Mouse (Mus musculus) embryonic fibroblast, embryonic 13.5 days (primary cell): ENCODE measurements around the gene Rab3gap2. TPM values are rescaled to one million over a fixed set of nuclear protein-coding genes. Genes with fewer than 3 reads are reported as not detected.

ENCODE experiments used
- H3K27ac ChIP-seq: 2 replicates; pipeline ENCODE4 v1.5.1; 2012; ENCODE audit warnings: low read length, control low read depth, inconsistent platforms; ENCODE audit not compliant: insufficient read depth
- H3K4me1 ChIP-seq: 2 replicates; pipeline ENCODE4 v1.6.1; 2011; ENCODE audit warnings: low read length; ENCODE audit not compliant: control insufficient read depth, insufficient read depth
- H3K4me3 ChIP-seq: 2 replicates; pipeline ENCODE4 v1.5.1; 2011; ENCODE audit warnings: mild to moderate bottlenecking, control low read depth, low read length; ENCODE audit not compliant: insufficient read depth
- CTCF ChIP-seq: IDR thresholded peaks from 2 replicates; pipeline ENCODE4 v1.5.1; 2011; ENCODE audit warnings: mild to moderate bottlenecking, control low read depth, low read length, moderate library complexity, borderline replicate concordance; ENCODE audit not compliant: insufficient read depth
- POLR2A ChIP-seq: IDR thresholded peaks from 2 replicates; pipeline ENCODE4 v1.6.1; 2011; ENCODE audit warnings: low read depth, mild to moderate bottlenecking, control low read depth, low read length, moderate library complexity
- polyA plus RNA-seq: library from polyadenylated mRNA; stranded (reverse); fragments of >200 nt; gene quantifications from 2 replicates; pipeline ENCODE4 v1.2.4, GENCODE M21; 2011; ENCODE audit warnings: low read depth; ENCODE audit not compliant: missing spikeins, insufficient read length

The Rab3gap2 gene
- polyA plus RNA-seq, 1 experiment = 42.4 TPM

- H3K27ac ChIP-seq = no peak overlapping the region
- H3K4me1 ChIP-seq = 0 out of 2 replicates have a peak, but pooled peaks cover 2% of the 10 kb centered on the region
- H3K4me3 ChIP-seq = no peak overlapping the region
- TF ChIP-seq CTCF (no peak), POLR2A (no peak)
Measured at GRCm38 (mm10) chr1:185280616-185281015, 76.7 kb downstream of the Rab3gap2 start.

- H3K4me1 ChIP-seq = 0 out of 2 replicates have a peak, but pooled peaks cover 2% of the 10 kb centered on the region
- TF ChIP-seq POLR2A (no peak), CTCF (no peak)
- H3K27ac ChIP-seq = no peak overlapping the region
- no peak overlapping the region for H3K4me3 ChIP-seq
Measured at GRCm38 (mm10) chr1:185282846-185283245, 78.9 kb downstream of the Rab3gap2 start.

GRCm38 (mm10) chr1:185283247-185283646, 79.3 kb downstream of the Rab3gap2 start:
- H3K27ac ChIP-seq = no peak overlapping the region
- H3K4me1 ChIP-seq = 0 out of 2 replicates have a peak, but pooled peaks cover 2% of the 10 kb centered on the region
- TF ChIP-seq POLR2A (no peak), CTCF (no peak)

GRCm38 (mm10) chr1:185284740-185285139, 80.8 kb downstream of the Rab3gap2 start:
- Histone ChIP-seq H3K4me1 (0 out of 2 replicates have a peak, but pooled peaks cover 2% of the 10 kb centered on the region), H3K4me3 (no peak overlapping the region), H3K27ac (no peak overlapping the region)
- no peak for TF ChIP-seq CTCF
- TF ChIP-seq POLR2A = no peak

More at GRCm38 (mm10) chr1:185283247-185283646, 79.3 kb downstream of the Rab3gap2 start:
- no peak overlapping the region for H3K4me3 ChIP-seq

GRCm38 (mm10) chr1:185285171-185285570, 81.3 kb downstream of the Rab3gap2 start:
- 0 out of 2 replicates have a peak, but pooled peaks cover 2% of the 10 kb centered on the region for H3K4me1 ChIP-seq
- no peak overlapping the region for H3K27ac ChIP-seq
- TF ChIP-seq POLR2A (no peak), CTCF (no peak)
- no peak overlapping the region for H3K4me3 ChIP-seq

GRCm38 (mm10) chr1:185287066-185287465, 83.1 kb downstream of the Rab3gap2 start:
- H3K4me3 ChIP-seq = no peak overlapping the region
- TF ChIP-seq CTCF (no peak), POLR2A (no peak)
- H3K27ac ChIP-seq = no peak overlapping the region
- H3K4me1 ChIP-seq = 0 out of 2 replicates have a peak, but pooled peaks cover 2% of the 10 kb centered on the region

- H3K27ac ChIP-seq = 0 out of 2 replicates have a peak overlapping the region, but pooled peaks have one; percentile 27
- H3K4me1 ChIP-seq = no peaks in the 10 kb centered on the region
- TF ChIP-seq CTCF = no peak
- TF ChIP-seq POLR2A = no peak
- H3K4me3 ChIP-seq = no peak overlapping the region
Measured at GRCm38 (mm10) chr1:185289231-185289630, 85.3 kb downstream of the Rab3gap2 start.

GRCm38 (mm10) chr1:185291336-185291735, 87.4 kb downstream of the Rab3gap2 start:
- H3K4me1 ChIP-seq = no peaks in the 10 kb centered on the region
- no peak overlapping the region for H3K27ac ChIP-seq
- TF ChIP-seq CTCF (no peak), POLR2A (no peak)
- no peak overlapping the region for H3K4me3 ChIP-seq

- no peak for TF ChIP-seq POLR2A
- no peak for TF ChIP-seq CTCF
- H3K4me1 ChIP-seq = no peaks in the 10 kb centered on the region
- no peak overlapping the region for H3K4me3 ChIP-seq
- H3K27ac ChIP-seq = no peak overlapping the region
Measured at GRCm38 (mm10) chr1:185292646-185293360, 88.9 kb downstream of the Rab3gap2 start.

- TF ChIP-seq POLR2A (no peak), CTCF (no peak)
- no peak overlapping the region for H3K4me3 ChIP-seq
- H3K27ac ChIP-seq = no peak overlapping the region
- no peaks in the 10 kb centered on the region; the same call in 1 of the 2 replicates for H3K4me1 ChIP-seq
Measured at GRCm38 (mm10) chr1:185296850-185297249, 92.9 kb downstream of the Rab3gap2 start.

- TF ChIP-seq POLR2A (no peak), CTCF (no peak)
- H3K27ac ChIP-seq = no peak overlapping the region
- H3K4me3 ChIP-seq = no peak overlapping the region
- H3K4me1 ChIP-seq = no peaks in the 10 kb centered on the region; the same call in 1 of the 2 replicates
Measured at GRCm38 (mm10) chr1:185298496-185298895, 94.6 kb downstream of the Rab3gap2 start.
